8 mouse cellular contexts compared by ENCODE assay signal in genomic region chr13:76017465-76017864, GRCm38 (mm10). TPM values are rescaled to one million over a fixed set of nuclear protein-coding genes. Genes with fewer than 3 reads are reported as not detected.
A peak's percentile ranks its signal among the peaks of the same experiment; 100 is the strongest.
DNase-seq lines count a peak whose midpoint lies in the region; ATAC-seq and TF ChIP-seq lines count a peak whose summit lies in the region.

No protein-coding gene starts in this region.

- H3K4me1 ChIP-seq in cerebellum, adult 2 months (ENCODE audit: control insufficient read depth, insufficient read depth, low read length): no peaks in the 10 kb centered on the region; the same call in 1 of the 2 replicates
- H3K4me1 ChIP-seq in E14TG2a.4 (replicated peaks; ENCODE audit: low read depth, low read length): peaks cover 6% of the 10 kb centered on the region
- H3K4me1 ChIP-seq in embryonic fibroblast, embryonic 13.5 days (ENCODE audit: control insufficient read depth, insufficient read depth, low read length): peaks cover 2% of the 10 kb centered on the region
- H3K4me1 ChIP-seq in intestine, embryonic 15.5 days (replicated peaks): no peaks in the 10 kb centered on the region; the same call in 1 of the 2 replicates
- peaks cover 4% of the 10 kb centered on the region; the same call in 1 of the 2 replicates for H3K4me1 ChIP-seq in neural tube, embryonic 12.5 days

- H3K4me2 ChIP-seq in intestine, embryonic 15.5 days (replicated peaks): peak overlapping the region; percentile 67
- peak overlapping the region; percentile 58 for H3K4me2 ChIP-seq in neural tube, embryonic 12.5 days (replicated peaks)

- DNase-seq in cerebellum, adult 2 months: peak in 1 of 2 experiments; percentile 12
- no peak for DNase-seq in cerebellum, postnatal 4 days (ENCODE audit: low spot score in 2 of 2)
- DNase-seq in left cerebral cortex, adult 9 months (ENCODE audit: low spot score in 2 of 2): no peak
- DNase-seq in right cerebral cortex, postnatal 10 days (ENCODE audit: low spot score in 2 of 2): no peak

- peak overlapping the region; percentile 83 for H3K9ac ChIP-seq in intestine, embryonic 15.5 days
- peak overlapping the region; percentile 83; the same call in 1 of the 2 replicates for H3K9ac ChIP-seq in neural tube, embryonic 12.5 days

- H3K27ac ChIP-seq in cerebellum, adult 2 months (ENCODE audit: insufficient read depth, low read length): no peak overlapping the region
- H3K27ac ChIP-seq in embryonic fibroblast, embryonic 13.5 days (ENCODE audit: insufficient read depth, low read length): peak overlapping the region; percentile 94
- H3K27ac ChIP-seq in intestine, embryonic 15.5 days: peak overlapping the region; percentile 95; the same call in 1 of the 2 replicates
- no peak overlapping the region for H3K27ac ChIP-seq in neural tube, embryonic 12.5 days

- no peak for TF ChIP-seq CTCF in cerebellum, adult 2 months (IDR thresholded peaks at IDR 0.05; ENCODE audit: borderline replicate concordance, insufficient read depth, low read depth, low read length)
- TF ChIP-seq CTCF in E14TG2a.4 (conservative IDR thresholded peaks at IDR 0.05; ENCODE audit: low read length): no peak
- TF ChIP-seq CTCF in embryonic fibroblast, embryonic 13.5 days (IDR thresholded peaks at IDR 0.05; ENCODE audit: borderline replicate concordance, insufficient read depth, low read length): no peak

- no peak for ATAC-seq in intestine, embryonic 15.5 days
- ATAC-seq in neural tube, embryonic 12.5 days (ENCODE audit: low FRiP score, low read depth): no peak

- H3K4me3 ChIP-seq in cerebellum, adult 2 months (replicated peaks; ENCODE audit: insufficient read depth, low read depth, low read length): peak overlapping the region; percentile 82
- H3K4me3 ChIP-seq in E14TG2a.4 (replicated peaks; ENCODE audit: low read length): peak overlapping the region; percentile 90
- peak overlapping the region; percentile 68 for H3K4me3 ChIP-seq in embryonic fibroblast, embryonic 13.5 days (ENCODE audit: insufficient read depth, low read length)
- peak overlapping the region; percentile 70 for H3K4me3 ChIP-seq in intestine, embryonic 15.5 days (replicated peaks)
- peak overlapping the region; percentile 68 for H3K4me3 ChIP-seq in neural tube, embryonic 12.5 days

- H3K9me3 ChIP-seq in E14TG2a.4 (ENCODE audit: low read length): no peaks in the 10 kb centered on the region
- no peaks in the 10 kb centered on the region for H3K9me3 ChIP-seq in intestine, embryonic 15.5 days
- no peaks in the 10 kb centered on the region for H3K9me3 ChIP-seq in neural tube, embryonic 12.5 days

- no peaks in the 10 kb centered on the region for H3K27me3 ChIP-seq in cerebellum, adult 2 months (ENCODE audit: control insufficient read depth, insufficient read depth, low read length)
- H3K27me3 ChIP-seq in E14TG2a.4 (ENCODE audit: insufficient read depth, low read length): no peaks in the 10 kb centered on the region
- H3K27me3 ChIP-seq in intestine, embryonic 15.5 days (replicated peaks): no peaks in the 10 kb centered on the region
- H3K27me3 ChIP-seq in neural tube, embryonic 12.5 days (replicated peaks): no peaks in the 10 kb centered on the region

- no peak for TF ChIP-seq POLR2A in cerebellum, adult 2 months (IDR thresholded peaks at IDR 0.05; ENCODE audit: borderline replicate concordance, insufficient read depth, low read length)
- no peak for TF ChIP-seq POLR2A in embryonic fibroblast, embryonic 13.5 days (IDR thresholded peaks at IDR 0.05; ENCODE audit: low read depth, low read length)

- WGBS in cerebellum, adult 2 months: 69% methylated on average over 4 of the region's 4 CpGs
- 52% methylated on average over 4 of the region's 4 CpGs for WGBS in intestine, embryonic 15.5 days
- WGBS in neural tube, embryonic 12.5 days: 81% methylated on average over 4 of the region's 4 CpGs

- no peaks in the 10 kb centered on the region for H3K36me3 ChIP-seq in E14TG2a.4 (ENCODE audit: insufficient read depth, low read length)
- H3K36me3 ChIP-seq in intestine, embryonic 15.5 days: no peaks in the 10 kb centered on the region
- H3K36me3 ChIP-seq in neural tube, embryonic 12.5 days: no peaks in the 10 kb centered on the region

RNA-seq across cellular contexts. Expression of gene Rfesd, which starts 1.1 kb away (rescaled TPM):
- polyA plus RNA-seq in cerebellum, adult 2 months (2012; rRNA removed): 14.9 and 16.9 TPM in 2 replicates
- 14.1 and 18.2 TPM in 2 replicates for polyA plus RNA-seq in embryonic fibroblast, embryonic 13.5 days (2011; ENCODE audit: insufficient read length, low read depth, missing spikeins)
- 19.9 and 21.2 TPM in 2 replicates for polyA plus RNA-seq in intestine, embryonic 15.5 days (2015; fragmentation: Nextera tagmentation; extraction: Ambion mirVana)
- polyA plus RNA-seq in neural tube, embryonic 12.5 days (2016; fragmentation: Nextera tagmentation; extraction: Ambion mirVana): 16.4 and 20.1 TPM in 2 replicates

RNA-seq across cellular contexts. Expression of gene Gpr150, which starts 39.3 kb away (rescaled TPM):
- 3.4 and 3.6 TPM in 2 replicates for polyA plus RNA-seq in cerebellum, adult 2 months (2012; rRNA removed)
- polyA plus RNA-seq in embryonic fibroblast, embryonic 13.5 days (2011; ENCODE audit: insufficient read length, low read depth, missing spikeins): not detected in 2 replicates
- polyA plus RNA-seq in intestine, embryonic 15.5 days (2015; fragmentation: Nextera tagmentation; extraction: Ambion mirVana): 0.15 and 0.25 TPM in 2 replicates
- 0.80 and 0.91 TPM in 2 replicates for polyA plus RNA-seq in neural tube, embryonic 12.5 days (2016; fragmentation: Nextera tagmentation; extraction: Ambion mirVana)

RNA-seq across cellular contexts. Expression of gene Spata9, which starts 50.5 kb away (rescaled TPM):
- polyA plus RNA-seq in cerebellum, adult 2 months (2012; rRNA removed): 0.33 and 0.41 TPM in 2 replicates
- polyA plus RNA-seq in embryonic fibroblast, embryonic 13.5 days (2011; ENCODE audit: insufficient read length, low read depth, missing spikeins): 0.49 TPM in 1 of 2 replicates, not detected in the other
- polyA plus RNA-seq in intestine, embryonic 15.5 days (2015; fragmentation: Nextera tagmentation; extraction: Ambion mirVana): 0.41 and 0.44 TPM in 2 replicates
- 0.75 and 1.2 TPM in 2 replicates for polyA plus RNA-seq in neural tube, embryonic 12.5 days (2016; fragmentation: Nextera tagmentation; extraction: Ambion mirVana)

Comparison
In these comparisons a context has a peak if more than half of its experiments do, and no peak if none do; other contexts are left out.
1. H3K27ac ChIP-seq: peak in embryonic fibroblast, embryonic 13.5 days (single experiment) and intestine, embryonic 15.5 days (single experiment); none in cerebellum, adult 2 months (single experiment) and neural tube, embryonic 12.5 days (single experiment).
2. Peak in every context shown above with its lines, with median percentiles within 50 percentile points of each other: H3K4me3 ChIP-seq.